Comparison of ENCODE assay signal across 8 mouse cellular contexts in genomic region chr17:80729080-80729749, GRCm38 (mm10). TPM values are rescaled to one million over a fixed set of nuclear protein-coding genes. Genes with fewer than 3 reads are reported as not detected.
DNase-seq lines count a peak whose midpoint lies in the region; ATAC-seq and TF ChIP-seq lines count a peak whose summit lies in the region.

No protein-coding gene starts in this region.

- H3K27ac ChIP-seq in cerebellum, adult 2 months (ENCODE audit: insufficient read depth, low read length): 0 out of 2 replicates have a peak overlapping the region, but pooled peaks have one; percentile 28
- no peak overlapping the region; the same call in 1 of the 2 replicates for H3K27ac ChIP-seq in limb, embryonic 12.5 days
- H3K27ac ChIP-seq in stomach, embryonic 15.5 days: peak overlapping the region; percentile 99

- no peak for DNase-seq in cerebellum, adult 2 months
- no peak for DNase-seq in cerebellum, postnatal 25 days
- peak; percentile 61 for DNase-seq in retina, adult 2 months (ENCODE audit: low read depth, low spot score)
- DNase-seq in retina, embryonic 14.5 days (ENCODE audit: low spot score): no peak
- DNase-seq in left cerebral cortex, adult 8-10 months (ENCODE audit: low spot score in 2 of 2): no peak

- no peaks in the 10 kb centered on the region; the same call in 1 of the 2 replicates for H3K36me3 ChIP-seq in limb, embryonic 12.5 days
- H3K36me3 ChIP-seq in stomach, embryonic 15.5 days: no peaks in the 10 kb centered on the region

- H3K4me1 ChIP-seq in cerebellum, adult 2 months (ENCODE audit: control insufficient read depth, insufficient read depth, low read length): peaks cover 13% of the 10 kb centered on the region
- H3K4me1 ChIP-seq in limb, embryonic 12.5 days (replicated peaks): peaks cover 32% of the 10 kb centered on the region
- H3K4me1 ChIP-seq in stomach, embryonic 15.5 days: peaks cover 11% of the 10 kb centered on the region

- H3K4me3 ChIP-seq in cerebellum, adult 2 months (replicated peaks; ENCODE audit: insufficient read depth, low read depth, low read length): no peak overlapping the region
- no peak overlapping the region for H3K4me3 ChIP-seq in limb, embryonic 12.5 days (replicated peaks)
- H3K4me3 ChIP-seq in stomach, embryonic 15.5 days (replicated peaks): peak overlapping the region; percentile 95; the same call in 1 of the 2 replicates

- TF ChIP-seq CTCF in cerebellum, adult 2 months (IDR thresholded peaks at IDR 0.05; ENCODE audit: borderline replicate concordance, insufficient read depth, low read depth, low read length): no peak

- WGBS in cerebellum, adult 2 months: 48% methylated on average over 9 of the region's 9 CpGs
- 27% methylated on average over 9 of the region's 9 CpGs for WGBS in limb, embryonic 12.5 days
- WGBS in stomach, embryonic 15.5 days: 29% methylated on average over 9 of the region's 9 CpGs

- H3K27me3 ChIP-seq in cerebellum, adult 2 months (ENCODE audit: control insufficient read depth, insufficient read depth, low read length): no peaks in the 10 kb centered on the region
- H3K27me3 ChIP-seq in limb, embryonic 12.5 days: no peaks in the 10 kb centered on the region
- H3K27me3 ChIP-seq in stomach, embryonic 15.5 days (replicated peaks): no peaks in the 10 kb centered on the region

- H3K9ac ChIP-seq in limb, embryonic 12.5 days (replicated peaks): no peak overlapping the region
- H3K9ac ChIP-seq in stomach, embryonic 15.5 days: peak overlapping the region; percentile 18; the same call in 1 of the 2 replicates

- H3K4me2 ChIP-seq in limb, embryonic 12.5 days: peak overlapping the region; percentile 81
- peak overlapping the region; percentile 84 for H3K4me2 ChIP-seq in stomach, embryonic 15.5 days

- ATAC-seq in limb, embryonic 12.5 days (ENCODE audit: insufficient number of reproducible peaks, insufficient read depth, low FRiP score, low TSS enrichment, low read depth): no peak
- ATAC-seq in stomach, embryonic 15.5 days (ENCODE audit: insufficient read depth, low FRiP score, low read depth): no peak
- ATAC-seq in CD4-positive, CD25-positive, alpha-beta regulatory T cell, adult 4 months: no peak

- TF ChIP-seq POLR2A in cerebellum, adult 2 months (IDR thresholded peaks at IDR 0.05; ENCODE audit: borderline replicate concordance, insufficient read depth, low read length): no peak

- H3K9me3 ChIP-seq in limb, embryonic 12.5 days: 0 out of 2 replicates have a peak, but pooled peaks cover 3% of the 10 kb centered on the region
- H3K9me3 ChIP-seq in stomach, embryonic 15.5 days: no peaks in the 10 kb centered on the region

RNA-seq across cellular contexts. Expression of gene Map4k3, which starts 0.9 kb away (rescaled TPM):
- 45.3 and 48.9 TPM in 2 replicates for polyA plus RNA-seq in cerebellum, adult 2 months (2012; rRNA removed)
- polyA plus RNA-seq in limb, embryonic 12.5 days (2016; fragmentation: Nextera tagmentation; extraction: Ambion mirVana): 35.8 and 37.0 TPM in 2 replicates
- polyA plus RNA-seq in stomach, embryonic 15.5 days (2015; fragmentation: Nextera tagmentation; extraction: Ambion mirVana): 27.7 and 28.9 TPM in 2 replicates
- 10 to 100 TPM; 55.1 to 66.0 (median 61.1) TPM for total RNA-seq in left cerebral cortex, adult 8-10 months (2022)
- 1 to 10 TPM; 3.3 to 6.3 TPM for polyA plus RNA-seq in CD4-positive, CD25-positive, alpha-beta regulatory T cell, adult 4 months (2017; shearing (Covaris generic))
